Mouse (Mus musculus) layer of hippocampus, adult 11-12 months (tissue): Measurements from ENCODE around the gene Ldb3.

Experiments used
- DNase-seq: peaks from one replicate; pipeline ENCODE4 v3.0.0; 2022; ENCODE audit warnings: low spot score

Gene Ldb3

GRCm38 (mm10) chr14:34554047-34554446, 34.4 kb downstream of the Ldb3 start:
- DNase-seq: no peak

- DNase-seq: no peak
These were observed 35.0 kb downstream of the Ldb3 start for GRCm38 (mm10) chr14:34553470-34553869.

- DNase-seq: no peak
These were observed 36.3 kb downstream of the Ldb3 start for GRCm38 (mm10) chr14:34552226-34552625.

GRCm38 (mm10) chr14:34549004-34549671, 39.3 kb downstream of the Ldb3 start:
- peak; percentile 76 for DNase-seq

- peak; percentile 37 for DNase-seq
These were observed 40.0 kb downstream of the Ldb3 start for GRCm38 (mm10) chr14:34548391-34549001.

GRCm38 (mm10) chr14:34544545-34544944, 43.9 kb downstream of the Ldb3 start:
- DNase-seq: no peak

GRCm38 (mm10) chr14:34544001-34544400, 44.5 kb downstream of the Ldb3 start:
- no peak for DNase-seq

- DNase-seq: no peak
These were observed 44.9 kb downstream of the Ldb3 start for GRCm38 (mm10) chr14:34543596-34543995.

GRCm38 (mm10) chr14:34541896-34542295, 46.6 kb downstream of the Ldb3 start:
- no peak for DNase-seq

GRCm38 (mm10) chr14:34540685-34541162, 47.8 kb downstream of the Ldb3 start:
- no peak for DNase-seq

- no peak for DNase-seq
These were observed 52.6 kb downstream of the Ldb3 start for GRCm38 (mm10) chr14:34535883-34536282.

- DNase-seq: no peak
These were observed 54.9 kb downstream of the Ldb3 start for GRCm38 (mm10) chr14:34533537-34533936.

- DNase-seq: no peak
These were observed 55.9 kb downstream of the Ldb3 start for GRCm38 (mm10) chr14:34532536-34532935.

- no peak for DNase-seq
These were observed 59.7 kb downstream of the Ldb3 start for GRCm38 (mm10) chr14:34528804-34529203.

GRCm38 (mm10) chr14:34522701-34523100, 65.8 kb downstream of the Ldb3 start, which contains the start of gene 9230112D13Rik:
Gene 9230112D13Rik (minus strand): TSS chr14:34522801.
- no peak for DNase-seq

GRCm38 (mm10) chr14:34517959-34518544, 70.4 kb downstream of the Ldb3 start:
- no peak for DNase-seq

- DNase-seq: no peak
These were observed 71.4 kb downstream of the Ldb3 start for GRCm38 (mm10) chr14:34516960-34517577.

GRCm38 (mm10) chr14:34515860-34516259, 72.6 kb downstream of the Ldb3 start:
- DNase-seq: no peak

- DNase-seq: no peak
These were observed 74.4 kb downstream of the Ldb3 start for GRCm38 (mm10) chr14:34514120-34514519.

GRCm38 (mm10) chr14:34512602-34513001, 75.9 kb downstream of the Ldb3 start:
- no peak for DNase-seq

- DNase-seq: no peak
These were observed 76.6 kb downstream of the Ldb3 start for GRCm38 (mm10) chr14:34511901-34512300.

- DNase-seq: no peak
These were observed 79.5 kb downstream of the Ldb3 start for GRCm38 (mm10) chr14:34508842-34509439.
